Mouse (Mus musculus): Measurements from ENCODE around the gene F2r.
A peak's percentile ranks its signal among the peaks of the same experiment; 100 is the strongest.

The F2r gene

DNA sequence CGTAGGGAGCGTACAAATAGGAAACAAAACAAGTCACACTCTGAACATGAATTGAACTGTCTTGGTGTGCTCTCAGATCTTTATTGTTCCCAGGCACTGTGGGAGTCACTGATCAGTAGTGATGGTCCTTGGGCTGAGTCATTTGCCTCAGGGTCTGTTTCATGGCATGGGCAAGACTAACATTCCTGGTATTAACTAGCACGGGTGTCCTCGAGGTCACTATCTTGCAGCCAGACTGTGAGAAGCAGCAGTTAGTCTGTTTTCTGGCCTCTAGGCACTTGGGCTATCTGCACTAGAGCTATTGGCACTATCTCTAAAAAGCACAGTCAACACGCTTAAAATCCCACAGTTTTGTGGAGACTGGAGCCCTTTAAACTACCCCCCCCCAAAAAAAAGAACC, 22.4 kb downstream of the F2r start:
- DNase-seq (ENCODE audit: low spot score in 2 of 2): no peak

GRCm38 (mm10) chr13:95595411-95595810, 22.9 kb downstream of the F2r start:
- DNase-seq (ENCODE audit: low spot score in 2 of 2): no peak

- no peak for DNase-seq (ENCODE audit: low spot score in 2 of 2)
These were observed 25.4 kb downstream of the F2r start for GRCm38 (mm10) chr13:95592860-95593259.

GRCm38 (mm10) chr13:95591606-95592005, 26.7 kb downstream of the F2r start:
- no peak for DNase-seq (ENCODE audit: low spot score in 2 of 2)

- no peak for DNase-seq (ENCODE audit: low spot score in 2 of 2)
These were observed 30.7 kb downstream of the F2r start for GRCm38 (mm10) chr13:95587628-95588027.

- DNase-seq (ENCODE audit: low spot score in 2 of 2): no peak
These were observed 33.4 kb downstream of the F2r start for GRCm38 (mm10) chr13:95584898-95585297.

GRCm38 (mm10) chr13:95583237-95584189, 34.8 kb downstream of the F2r start:
- DNase-seq (ENCODE audit: low spot score in 2 of 2): no peak

- DNase-seq (ENCODE audit: low spot score in 2 of 2): no peak
These were observed 36.4 kb downstream of the F2r start for GRCm38 (mm10) chr13:95581850-95582249.

DNA sequence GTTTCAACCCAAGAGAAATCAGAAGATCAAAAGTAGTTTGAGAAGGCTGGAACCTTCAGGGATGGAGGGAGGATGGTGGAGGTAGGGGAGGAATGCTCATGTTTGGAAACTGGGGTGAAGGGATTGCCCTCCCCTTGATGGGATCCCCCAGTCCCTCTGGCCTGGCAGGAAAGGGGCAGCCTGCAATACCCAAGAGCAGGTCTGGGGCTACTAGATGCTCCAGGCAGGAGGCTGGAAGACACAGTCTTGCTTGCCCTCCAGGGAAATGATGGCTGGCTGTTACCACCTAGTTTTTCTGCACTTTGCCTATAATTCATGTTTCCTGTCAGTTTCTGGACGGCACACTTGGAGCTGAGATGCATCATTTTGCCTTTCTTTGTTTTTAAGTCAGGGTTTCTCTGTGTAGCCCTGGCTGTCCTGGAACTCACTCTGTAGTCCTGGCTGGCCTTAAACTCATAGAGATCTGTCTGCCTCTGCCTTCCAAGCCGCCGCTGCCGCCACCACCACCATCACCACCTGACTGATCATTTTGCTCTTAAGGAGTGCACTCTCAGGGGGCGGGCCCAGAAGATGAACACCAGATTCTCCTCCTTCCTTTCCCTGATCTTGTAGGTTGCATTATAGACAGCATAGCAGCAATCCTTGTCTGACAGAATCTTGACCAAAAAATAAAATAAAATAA, 40.1 kb downstream of the F2r start:
- no peak for DNase-seq (ENCODE audit: low spot score in 2 of 2)

- DNase-seq (ENCODE audit: low spot score in 2 of 2): no peak
These were observed 47.4 kb downstream of the F2r start for GRCm38 (mm10) chr13:95570877-95571276.

- no peak for DNase-seq (ENCODE audit: low spot score in 2 of 2)
These were observed 49.0 kb downstream of the F2r start for GRCm38 (mm10) chr13:95569326-95569725.

DNA sequence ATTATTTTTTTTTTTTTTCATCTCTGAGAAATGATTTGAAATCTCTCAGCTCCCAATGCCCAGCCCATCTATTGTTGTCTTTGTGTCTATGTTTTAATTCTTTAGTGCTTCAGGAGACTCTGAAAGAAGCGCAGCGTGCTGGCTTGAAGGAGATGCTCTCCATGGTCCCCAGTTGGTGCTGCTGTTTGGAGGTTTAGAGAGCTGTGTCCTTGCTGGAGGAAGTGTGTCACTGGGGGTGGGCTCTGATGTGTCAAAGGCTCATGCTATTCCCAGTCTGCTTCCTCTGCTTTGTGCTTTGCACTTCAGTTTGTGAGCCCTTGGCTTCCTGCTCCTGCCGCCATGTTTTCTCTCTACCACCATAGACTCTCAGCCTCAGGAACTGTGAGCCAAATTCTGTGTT, 50.0 kb downstream of the F2r start:
- no peak for DNase-seq (ENCODE audit: low spot score in 2 of 2)

DNA sequence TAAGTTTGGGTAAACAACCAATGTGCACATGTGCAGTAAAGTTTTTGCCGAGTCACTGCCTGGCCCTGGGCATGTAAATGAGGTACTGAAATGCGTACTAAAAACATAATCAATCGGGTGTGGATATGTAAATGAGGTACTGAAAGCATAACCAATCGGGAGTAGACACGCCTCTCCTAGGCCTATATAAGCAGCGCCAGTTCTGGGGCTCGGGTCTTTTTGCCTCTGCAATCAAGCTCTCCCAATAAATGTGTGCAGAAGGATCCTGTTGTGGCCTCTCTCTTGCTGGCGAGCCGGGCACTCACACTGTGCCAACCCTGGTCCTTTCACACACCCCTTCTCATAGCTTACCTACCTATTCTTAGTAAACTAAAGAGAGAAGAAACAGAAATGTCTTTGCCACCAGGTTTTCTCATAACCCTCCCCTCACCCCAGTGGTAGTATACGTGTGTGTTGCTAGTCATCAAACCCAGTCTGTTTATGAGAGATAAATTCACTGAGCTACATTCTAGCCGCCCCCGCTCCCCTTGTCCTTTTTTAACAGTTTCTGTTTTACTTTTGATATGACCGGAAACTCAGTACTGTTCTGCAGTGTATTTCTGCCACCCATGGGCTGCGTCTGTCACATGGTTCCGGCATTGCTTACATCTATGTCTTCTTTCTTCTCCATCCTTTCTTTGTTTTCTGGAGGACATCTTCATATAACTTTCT, 51.3 kb downstream of the F2r start:
- no peak for DNase-seq (ENCODE audit: low spot score in 2 of 2)

- peak; percentile 74 to 86 for DNase-seq (ENCODE audit: low spot score in 2 of 2)
These were observed 54.6 kb downstream of the F2r start for GRCm38 (mm10) chr13:95563693-95564092.

DNA sequence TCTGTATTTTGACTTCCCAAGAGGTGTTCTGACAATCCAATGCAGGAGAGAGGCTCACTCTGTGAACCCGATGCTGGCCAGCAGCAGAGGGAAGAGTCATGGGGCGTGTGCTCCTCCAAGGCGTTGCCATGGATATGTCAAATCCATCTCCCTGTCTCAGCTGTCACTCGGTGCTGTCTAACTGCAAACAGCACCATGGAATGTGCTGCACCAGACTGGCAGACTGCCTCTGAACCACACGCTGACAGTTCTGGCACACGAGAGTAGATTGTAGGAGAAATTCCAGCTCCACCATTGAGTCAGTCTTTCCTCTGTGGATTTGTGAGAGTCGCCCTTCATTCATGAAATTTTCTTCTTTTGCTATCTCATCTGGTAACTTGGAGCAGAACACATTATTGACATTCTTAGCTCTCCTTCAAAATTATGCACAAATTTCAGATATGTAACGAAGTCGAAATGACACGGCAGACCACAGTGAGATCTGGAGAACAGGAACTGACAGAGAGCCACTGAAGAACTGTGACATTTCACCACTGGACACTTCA, 55.1 kb downstream of the F2r start:
- DNase-seq (ENCODE audit: low spot score in 2 of 2): no peak

DNA sequence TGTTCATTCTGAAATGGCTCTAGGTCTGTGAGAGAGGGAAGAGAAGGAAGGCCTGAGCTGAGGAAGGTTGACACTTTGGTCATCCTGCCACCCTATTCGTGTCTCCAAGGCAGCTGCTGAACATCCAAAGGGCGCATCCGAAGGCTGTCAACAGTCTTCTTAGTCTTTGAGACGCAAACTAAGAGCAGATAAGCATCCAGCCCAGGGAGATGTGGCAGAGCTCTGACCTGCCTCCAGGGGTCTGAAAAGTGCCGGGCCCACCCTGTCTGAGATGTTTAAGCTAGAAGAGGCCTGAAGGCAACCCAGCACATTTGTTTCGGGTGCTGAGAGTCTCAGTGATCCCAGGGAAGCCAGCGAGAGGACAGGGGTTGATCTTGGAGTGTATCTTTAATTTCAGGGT, 61.0 kb downstream of the F2r start:
- DNase-seq (ENCODE audit: low spot score in 2 of 2): no peak

- DNase-seq (ENCODE audit: low spot score in 2 of 2): no peak
These were observed 64.3 kb downstream of the F2r start for GRCm38 (mm10) chr13:95553885-95554492.

Data from frontal cortex, postnatal 36 days (tissue).